Mouse (Mus musculus) neural tube, embryonic 12.5 days (tissue): ENCODE measurements around the gene Srebf1. TPM values are rescaled to one million over a fixed set of nuclear protein-coding genes. Genes with fewer than 3 reads are reported as not detected.

ENCODE experiments used
- ATAC-seq: fragments of 200-750 bp; cut with Nextera tagmentation; 2 replicates; pipeline ENCODE4 v1.8.0; 2017; ENCODE audit warnings: low read depth, mild to moderate bottlenecking, moderate TSS enrichment, moderate library complexity; ENCODE audit not compliant: low FRiP score
- H3K27ac ChIP-seq: fragments of 300-500 bp; sonication (generic); 2 replicates; pipeline ENCODE4 v1.5.1; 2016
- H3K27me3 ChIP-seq: fragments of 300-500 bp; sonication (generic); replicated peaks from 2 replicates; pipeline ENCODE4 v1.6.1; 2016; ENCODE audit warnings: mild to moderate bottlenecking
- H3K36me3 ChIP-seq: fragments of 300-500 bp; sonication (generic); 2 replicates; pipeline ENCODE4 v1.6.1; 2016; ENCODE audit warnings: mild to moderate bottlenecking
- H3K4me1 ChIP-seq: fragments of 300-500 bp; sonication (generic); 2 replicates; pipeline ENCODE4 v1.6.1; 2016
- H3K4me2 ChIP-seq: fragments of 300-500 bp; sonication (generic); replicated peaks from 2 replicates; pipeline ENCODE4 v1.6.1; 2016; ENCODE audit warnings: mild to moderate bottlenecking
- H3K4me3 ChIP-seq: fragments of 300-500 bp; sonication (generic); 2 replicates; pipeline ENCODE4 v1.5.1; 2016
- H3K9ac ChIP-seq: fragments of 300-500 bp; sonication (generic); 2 replicates; pipeline ENCODE4 v1.6.1; 2016; ENCODE audit warnings: mild to moderate bottlenecking
- H3K9me3 ChIP-seq: fragments of 300-500 bp; sonication (generic); 2 replicates; pipeline ENCODE4 v1.6.1; 2016; ENCODE audit warnings: mild to moderate bottlenecking
- WGBS: fragments of 180-500 bp; shearing (Covaris S2); methylation state at CpG from one replicate; pipeline ENCODE4 v1.1.7; 2016; 5-methylcytosine and 5-hydroxymethylcytosine counted together
- polyA plus RNA-seq: library from polyadenylated mRNA; unstranded; fragments of >200 nt; fragmentation: Nextera tagmentation; extraction: Ambion mirVana; gene quantifications from 2 replicates; pipeline ENCODE4 v1.2.1, GENCODE M21; 2016

Gene Srebf1
- polyA plus RNA-seq, 1 experiment from 2014 or later = 50.0 TPM

DNA sequence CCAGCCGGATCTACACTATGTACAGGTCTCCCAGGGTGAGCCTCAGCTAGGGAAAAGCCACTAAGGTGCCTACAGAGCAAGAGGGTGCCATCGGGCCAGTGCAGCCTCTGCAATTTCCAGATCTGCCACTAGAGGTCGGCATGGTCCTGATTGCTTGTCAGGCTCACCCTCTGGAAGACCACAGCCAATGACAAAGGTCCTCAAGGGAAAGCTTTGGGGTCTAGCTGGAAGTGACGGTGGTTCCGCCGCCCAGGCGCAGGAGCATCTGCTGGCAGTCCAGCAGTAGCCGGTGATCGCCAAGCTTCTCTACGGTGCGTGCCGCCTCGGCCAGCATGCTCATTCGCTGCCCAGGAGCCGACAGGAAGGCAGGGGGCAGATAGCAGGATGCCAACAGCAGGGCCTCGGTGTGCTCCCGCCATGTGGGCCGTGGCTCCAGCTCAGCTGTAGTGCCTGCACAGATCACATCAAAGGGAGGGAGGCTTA, 22.6 kb downstream of the Srebf1 start:
- Histone ChIP-seq H3K27ac (peak overlapping the region; percentile 72; the same call in 1 of the 2 replicates), H3K36me3 (peaks cover 83% of the 10 kb centered on the region), H3K4me3 (no peak overlapping the region), H3K4me1 (peaks cover 22% of the 10 kb centered on the region), H3K9ac (peak overlapping the region; percentile 38), H3K9me3 (peaks cover 3% of the 10 kb centered on the region; the same call in 1 of the 2 replicates), H3K4me2 (peak overlapping the region; percentile 41), H3K27me3 (no peaks in the 10 kb centered on the region)
- WGBS = 14% methylated on average over 18 of the region's 18 CpGs
- ATAC-seq = peak; percentile 76

DNA sequence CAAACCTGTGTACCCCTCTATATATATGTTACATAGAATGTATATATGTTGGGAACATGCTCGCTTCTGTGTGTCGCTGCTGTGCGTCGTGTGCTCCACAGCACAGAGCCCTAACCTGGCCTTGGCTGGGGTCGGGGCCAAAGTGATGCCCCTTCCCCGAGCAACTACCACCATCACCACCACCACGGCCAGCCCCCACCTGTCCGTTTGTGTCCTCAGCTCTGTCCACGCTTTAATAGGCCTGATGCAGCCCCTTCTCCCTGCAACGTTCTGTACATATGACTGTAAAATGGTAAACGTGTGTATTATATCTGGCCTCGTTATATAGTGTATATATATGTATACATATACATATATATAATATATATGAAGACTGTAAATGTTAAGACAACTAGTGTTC, 23.7 kb downstream of the Srebf1 start:
- Histone ChIP-seq H3K36me3 (peaks cover 83% of the 10 kb centered on the region), H3K9me3 (peaks cover 9% of the 10 kb centered on the region; the same call in 1 of the 2 replicates), H3K9ac (0 out of 2 replicates have a peak overlapping the region, but pooled peaks have one; percentile 17), H3K27me3 (no peaks in the 10 kb centered on the region), H3K4me3 (no peak overlapping the region), H3K27ac (no peak overlapping the region), H3K4me1 (peaks cover 22% of the 10 kb centered on the region), H3K4me2 (no peak overlapping the region)
- 91% methylated on average over 12 of the region's 12 CpGs for WGBS
- no peak for ATAC-seq

DNA sequence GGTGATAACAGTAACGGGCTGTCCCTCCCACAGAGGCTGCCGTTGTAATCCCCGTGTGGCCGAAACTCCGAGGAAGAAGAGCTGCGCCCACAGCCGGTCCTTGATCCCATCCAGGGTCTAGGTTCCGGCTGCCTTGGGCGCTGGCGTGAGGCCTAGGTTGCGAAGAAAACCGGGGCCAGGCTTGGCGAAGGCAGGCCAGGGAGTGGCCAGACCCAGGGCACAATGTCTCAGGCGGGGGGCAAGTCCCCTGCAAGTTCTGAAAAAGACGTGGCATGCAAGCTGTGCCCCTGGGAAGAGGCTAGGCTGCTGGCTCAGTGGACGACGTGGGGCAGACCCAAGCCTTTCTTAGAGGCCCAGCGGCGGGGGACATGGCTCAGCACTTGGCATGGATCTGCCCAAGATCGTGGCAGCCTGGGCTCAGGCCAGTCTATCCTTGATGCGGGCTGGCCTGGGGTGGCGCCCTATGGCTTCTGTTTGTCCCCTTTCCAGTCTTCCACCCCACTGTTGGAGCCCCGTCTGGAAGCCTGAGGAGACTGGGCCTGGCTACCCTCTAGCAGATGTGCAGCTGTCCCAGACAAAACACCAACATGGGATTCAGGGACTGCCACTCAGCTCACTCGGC, 24.3 kb downstream of the Srebf1 start:
- peaks cover 9% of the 10 kb centered on the region; the same call in 1 of the 2 replicates for H3K9me3 ChIP-seq
- ATAC-seq = no peak
- no peak overlapping the region for H3K4me3 ChIP-seq
- H3K27me3 ChIP-seq = no peaks in the 10 kb centered on the region
- peaks cover 16% of the 10 kb centered on the region for H3K4me1 ChIP-seq
- no peak overlapping the region for H3K27ac ChIP-seq
- peaks cover 82% of the 10 kb centered on the region for H3K36me3 ChIP-seq
- 81% methylated on average over 24 of the region's 24 CpGs for WGBS
- peak overlapping the region; percentile 17; the same call in 1 of the 2 replicates for H3K9ac ChIP-seq
- H3K4me2 ChIP-seq = no peak overlapping the region

DNA sequence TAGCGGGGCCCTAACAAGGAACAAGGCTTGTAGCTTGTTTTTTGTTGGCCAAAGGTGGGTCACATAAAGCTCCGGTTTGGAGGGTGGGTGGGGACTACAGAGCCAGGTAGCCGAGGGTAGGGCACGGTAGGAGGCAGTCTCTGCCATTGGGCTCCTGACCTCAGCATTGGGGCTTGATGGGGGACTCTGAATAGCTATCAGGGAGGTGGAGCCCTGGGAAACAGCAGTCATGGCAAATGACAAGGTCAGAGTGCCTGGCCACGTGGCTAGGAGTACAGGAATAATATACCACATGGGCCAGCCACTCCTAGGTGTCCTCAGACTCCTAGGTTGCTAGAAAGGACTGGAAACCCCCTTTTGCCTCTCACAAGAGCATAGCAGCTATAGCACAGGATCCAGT, 26.0 kb downstream of the Srebf1 start:
- no peak overlapping the region for H3K27ac ChIP-seq
- peaks cover 9% of the 10 kb centered on the region; the same call in 1 of the 2 replicates for H3K9me3 ChIP-seq
- no peak overlapping the region for H3K4me2 ChIP-seq
- H3K36me3 ChIP-seq = peaks cover 78% of the 10 kb centered on the region
- peaks cover 10% of the 10 kb centered on the region for H3K4me1 ChIP-seq
- no peak overlapping the region for H3K9ac ChIP-seq
- H3K27me3 ChIP-seq = no peaks in the 10 kb centered on the region
- H3K4me3 ChIP-seq = no peak overlapping the region
- 88% methylated on average over 5 of the region's 5 CpGs for WGBS
- no peak for ATAC-seq

DNA sequence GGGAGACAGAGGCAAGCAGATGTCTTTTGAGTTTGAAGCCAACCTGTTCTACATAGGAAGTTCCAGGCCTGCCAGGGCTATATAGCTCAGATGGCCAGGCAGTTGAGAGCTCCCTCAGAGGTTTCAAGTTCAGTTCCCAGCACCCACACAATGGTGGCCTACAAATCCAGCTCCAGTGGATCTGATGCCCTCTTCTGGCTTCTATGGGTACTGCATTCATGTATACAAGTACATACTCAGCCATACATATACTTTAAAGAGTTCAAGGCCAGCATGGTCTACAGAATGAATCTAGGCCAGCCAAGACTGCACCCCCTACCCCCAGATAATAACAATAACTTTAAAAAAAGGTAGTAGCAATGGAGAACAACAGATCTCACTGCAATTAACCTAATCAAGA, 27.3 kb downstream of the Srebf1 start:
- H3K9me3 ChIP-seq = peaks cover 9% of the 10 kb centered on the region; the same call in 1 of the 2 replicates
- peaks cover 79% of the 10 kb centered on the region for H3K36me3 ChIP-seq
- H3K4me2 ChIP-seq = no peak overlapping the region
- ATAC-seq = no peak
- no peak overlapping the region for H3K27ac ChIP-seq
- H3K4me1 ChIP-seq = peaks cover 4% of the 10 kb centered on the region
- no peak overlapping the region for H3K9ac ChIP-seq
- no peak overlapping the region for H3K4me3 ChIP-seq
- H3K27me3 ChIP-seq = no peaks in the 10 kb centered on the region

- Histone ChIP-seq H3K4me1 (no peaks in the 10 kb centered on the region), H3K36me3 (peaks cover 86% of the 10 kb centered on the region), H3K27me3 (no peaks in the 10 kb centered on the region), H3K27ac (no peak overlapping the region), H3K9ac (no peak overlapping the region), H3K9me3 (peaks cover 9% of the 10 kb centered on the region; the same call in 1 of the 2 replicates), H3K4me2 (no peak overlapping the region), H3K4me3 (no peak overlapping the region)
- ATAC-seq = no peak
- 78% methylated on average over 4 of the region's 4 CpGs for WGBS
These were observed 28.8 kb downstream of the Srebf1 start for GRCm38 (mm10) chr11:60193556-60193955.

DNA sequence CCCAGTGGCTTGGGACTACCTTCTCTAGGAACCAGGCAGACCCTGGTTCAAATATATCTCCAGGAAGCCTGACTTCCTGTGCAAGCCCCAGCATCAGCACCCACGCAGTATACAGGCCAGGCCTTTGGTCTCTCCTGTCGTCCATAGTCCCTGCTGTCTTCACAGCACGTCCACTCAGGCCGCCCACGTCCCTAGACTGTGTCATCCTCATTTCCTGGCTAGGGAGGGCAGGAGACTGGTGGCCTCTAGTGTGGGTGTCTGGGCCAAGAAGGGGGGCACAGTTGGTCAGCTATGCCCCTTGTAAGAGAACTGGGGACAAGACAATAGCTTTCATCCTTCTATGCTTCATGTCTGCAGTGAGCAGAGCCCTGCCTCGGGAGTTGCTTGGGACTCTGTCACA, 29.8 kb downstream of the Srebf1 start:
- WGBS = 79% methylated on average over 6 of the region's 6 CpGs
- no peak for ATAC-seq

DNA sequence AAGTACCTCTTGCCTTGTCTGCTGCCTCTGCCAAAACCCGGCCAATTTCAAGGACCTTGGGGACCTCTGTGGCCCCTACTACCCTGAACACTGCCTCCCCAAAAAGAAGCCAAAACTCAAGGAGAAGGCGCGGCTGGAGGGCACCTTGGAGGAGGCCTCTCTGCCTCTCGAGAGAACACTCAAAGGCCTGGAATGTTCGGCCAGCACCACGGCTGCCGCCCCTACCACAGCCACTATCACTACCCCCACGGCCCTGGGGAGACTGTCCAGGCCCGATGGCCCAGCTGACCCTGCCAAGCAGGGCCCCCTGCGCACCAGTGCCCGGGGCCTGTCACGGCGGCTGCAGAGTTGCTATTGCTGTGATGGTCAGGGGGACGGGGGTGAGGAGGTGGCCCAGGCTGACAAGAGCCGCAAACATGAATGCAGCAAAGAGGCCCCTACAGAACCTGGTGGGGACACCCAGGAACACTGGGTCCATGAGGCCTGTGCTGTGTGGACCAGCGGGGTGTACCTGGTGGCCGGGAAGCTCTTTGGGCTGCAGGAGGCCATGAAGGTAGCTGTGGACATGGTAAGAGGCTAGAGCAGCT, 32.2 kb downstream of the Srebf1 start:
- H3K4me1 ChIP-seq = peaks cover 6% of the 10 kb centered on the region
- no peaks in the 10 kb centered on the region for H3K27me3 ChIP-seq
- H3K9me3 ChIP-seq = peaks cover 9% of the 10 kb centered on the region; the same call in 1 of the 2 replicates
- H3K4me3 ChIP-seq = no peak overlapping the region
- H3K9ac ChIP-seq = no peak overlapping the region
- WGBS = 91% methylated on average over 17 of the region's 17 CpGs
- no peak overlapping the region for H3K27ac ChIP-seq
- peaks cover 95% of the 10 kb centered on the region for H3K36me3 ChIP-seq
- no peak overlapping the region for H3K4me2 ChIP-seq
- ATAC-seq = no peak

More for the DNA sequence above, 29.8 kb downstream of the Srebf1 start:
- Histone ChIP-seq H3K27me3 (no peaks in the 10 kb centered on the region), H3K4me1 (no peaks in the 10 kb centered on the region), H3K36me3 (peaks cover 87% of the 10 kb centered on the region), H3K27ac (no peak overlapping the region), H3K4me2 (no peak overlapping the region), H3K9me3 (peaks cover 9% of the 10 kb centered on the region; the same call in 1 of the 2 replicates), H3K4me3 (no peak overlapping the region), H3K9ac (no peak overlapping the region)

DNA sequence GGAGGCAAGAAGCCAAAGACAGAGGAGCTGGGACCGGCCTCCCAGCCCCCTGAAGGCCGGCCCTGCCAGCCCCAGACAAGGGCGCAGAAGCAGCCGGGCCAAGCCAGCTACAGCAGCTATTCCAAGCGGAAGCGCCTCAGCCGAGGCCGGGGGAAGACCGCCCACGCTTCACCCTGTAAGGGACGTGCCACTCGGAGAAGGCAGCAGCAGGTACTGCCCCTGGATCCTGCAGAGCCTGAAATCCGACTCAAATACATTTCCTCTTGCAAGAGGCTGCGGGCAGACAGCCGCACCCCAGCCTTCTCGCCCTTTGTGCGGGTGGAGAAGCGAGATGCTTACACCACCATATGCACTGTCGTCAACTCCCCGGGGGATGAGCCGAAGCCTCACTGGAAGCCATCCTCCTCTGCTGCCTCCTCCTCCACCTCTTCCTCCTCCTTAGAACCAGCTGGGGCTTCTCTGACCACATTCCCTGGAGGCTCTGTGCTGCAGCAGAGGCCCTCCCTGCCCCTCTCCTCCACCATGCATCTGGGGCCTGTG, 32.8 kb downstream of the Srebf1 start:
- Histone ChIP-seq H3K4me1 (peaks cover 12% of the 10 kb centered on the region), H3K4me3 (no peak overlapping the region)
- WGBS = 81% methylated on average over 21 of the region's 21 CpGs

DNA sequence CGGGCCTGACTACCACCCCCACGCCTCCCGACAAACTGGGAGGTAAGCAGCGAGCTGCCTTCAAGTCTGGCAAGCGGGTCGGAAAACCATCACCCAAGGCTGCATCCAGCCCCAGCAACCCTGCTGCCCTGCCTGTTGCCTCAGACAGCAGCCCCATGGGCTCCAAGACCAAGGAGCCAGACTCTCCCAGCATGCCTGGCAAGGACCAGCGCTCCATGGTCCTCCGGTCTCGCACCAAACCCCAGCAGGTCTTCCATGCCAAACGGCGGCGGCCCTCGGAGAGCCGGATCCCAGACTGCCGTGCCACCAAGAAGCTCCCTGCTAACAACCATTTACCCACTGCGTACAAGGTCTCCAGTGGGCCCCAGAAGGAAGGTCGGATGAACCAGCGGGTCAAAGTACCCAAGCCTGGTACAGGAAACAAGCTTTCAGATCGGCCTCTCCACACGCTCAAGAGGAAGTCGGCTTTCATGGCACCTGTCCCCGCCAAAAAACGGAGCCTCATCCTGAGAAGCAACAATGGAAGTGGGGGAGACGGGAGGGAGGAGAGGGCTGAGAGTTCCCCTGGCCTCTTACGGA, 34.0 kb downstream of the Srebf1 start:
- no peaks in the 10 kb centered on the region for H3K27me3 ChIP-seq
- WGBS = 92% methylated on average over 25 of the region's 25 CpGs
- H3K9me3 ChIP-seq = no peaks in the 10 kb centered on the region
- no peak overlapping the region for H3K4me3 ChIP-seq
- no peak overlapping the region for H3K27ac ChIP-seq
- H3K9ac ChIP-seq = no peak overlapping the region
- peaks cover 79% of the 10 kb centered on the region for H3K36me3 ChIP-seq
- no peak for ATAC-seq
- no peak overlapping the region for H3K4me2 ChIP-seq
- peaks cover 24% of the 10 kb centered on the region for H3K4me1 ChIP-seq

More for the DNA sequence above, 32.8 kb downstream of the Srebf1 start:
- Histone ChIP-seq H3K27ac (0 out of 2 replicates have a peak overlapping the region, but pooled peaks have one; percentile 53), H3K4me2 (no peak overlapping the region), H3K9me3 (0 out of 2 replicates have a peak, but pooled peaks cover 4% of the 10 kb centered on the region), H3K9ac (peak overlapping the region; percentile 35; the same call in 1 of the 2 replicates), H3K36me3 (peaks cover 91% of the 10 kb centered on the region), H3K27me3 (no peaks in the 10 kb centered on the region)
- peak; percentile 5; the same call in 1 of the 2 replicates for ATAC-seq

- H3K4me1 ChIP-seq = peaks cover 37% of the 10 kb centered on the region
- ATAC-seq = no peak
- H3K4me2 ChIP-seq = no peak overlapping the region
- WGBS = 85% methylated on average over 11 of the region's 11 CpGs
- H3K4me3 ChIP-seq = no peak overlapping the region
- H3K27ac ChIP-seq = no peak overlapping the region
- H3K9me3 ChIP-seq = no peaks in the 10 kb centered on the region
- no peaks in the 10 kb centered on the region for H3K27me3 ChIP-seq
- no peak overlapping the region for H3K9ac ChIP-seq
- peaks cover 70% of the 10 kb centered on the region for H3K36me3 ChIP-seq
These were observed 35.3 kb downstream of the Srebf1 start for GRCm38 (mm10) chr11:60187070-60187469.
